Mouse (Mus musculus) hindbrain, postnatal 0 days (tissue): Measurements from ENCODE around the gene Lbx2. TPM values are rescaled to one million over a fixed set of nuclear protein-coding genes. Genes with fewer than 3 reads are reported as not detected.

Experiments
- ATAC-seq: fragments of 200-750 bp; cut with Nextera tagmentation; 2 replicates; pipeline ENCODE4 v1.8.0; 2017; ENCODE audit warnings: mild to moderate bottlenecking, moderate TSS enrichment, moderate library complexity
- DNase-seq: peaks from one replicate; pipeline ENCODE4 v3.0.0-alpha.2; 2015; ENCODE audit warnings: low spot score
- H3K27ac ChIP-seq: fragments of 300-500 bp; sonication (generic); 2 replicates; pipeline ENCODE4 v1.5.1; 2014; ENCODE audit warnings: mild to moderate bottlenecking
- H3K27me3 ChIP-seq: fragments of 300-500 bp; sonication (generic); 2 replicates; pipeline ENCODE4 v1.6.1; 2014; ENCODE audit warnings: low read length, mixed read lengths; ENCODE audit not compliant: insufficient read depth
- H3K36me3 ChIP-seq: fragments of 300-500 bp; sonication (generic); 2 replicates; pipeline ENCODE4 v1.6.1; 2014; ENCODE audit warnings: low read length, mixed read lengths; ENCODE audit not compliant: insufficient read depth
- H3K4me1 ChIP-seq: fragments of 300-500 bp; sonication (generic); 2 replicates; pipeline ENCODE4 v1.6.1; 2014; ENCODE audit warnings: antibody characterized with exemption, low read length, mixed read lengths; ENCODE audit not compliant: insufficient read depth
- H3K4me2 ChIP-seq: fragments of 300-500 bp; sonication (generic); 2 replicates; pipeline ENCODE4 v1.6.1; 2014; ENCODE audit warnings: low read depth, mild to moderate bottlenecking, low read length, moderate library complexity, mixed read lengths
- H3K4me3 ChIP-seq: fragments of 300-500 bp; sonication (generic); 2 replicates; pipeline ENCODE4 v1.5.1; 2014; ENCODE audit warnings: low read length
- H3K9ac ChIP-seq: fragments of 300-500 bp; sonication (generic); replicated peaks from 2 replicates; pipeline ENCODE4 v1.6.1; 2014; ENCODE audit warnings: mild to moderate bottlenecking, low read length, moderate library complexity, mixed read lengths
- H3K9me3 ChIP-seq: fragments of 300-500 bp; sonication (generic); 2 replicates; pipeline ENCODE4 v1.6.1; 2016; ENCODE audit warnings: low read length, mixed read lengths
- CTCF ChIP-seq: IDR thresholded peaks from 2 replicates; pipeline ENCODE4 v1.5.1; 2016; ENCODE audit warnings: antibody characterized with exemption, control low read depth, low read depth
- WGBS: fragments of 180-500 bp; shearing (Covaris S2); extraction: QIAGEN DNeasy Blood & Tissue Kit; methylation state at CpG from one replicate; pipeline ENCODE4 v1.1.7; 2014; 5-methylcytosine and 5-hydroxymethylcytosine counted together
- polyA plus RNA-seq: library from polyadenylated mRNA; unstranded; fragments of >200 nt; fragmentation: Nextera tagmentation; extraction: Ambion mirVana; gene quantifications from 2 replicates; pipeline ENCODE4 v1.2.1, GENCODE M21; 2015
- total RNA-seq: library from RNA; depleted of rRNA; stranded (reverse); fragments of >200 nt; gene quantifications from 2 replicates; pipeline ENCODE4 v1.2.3, GENCODE M21; 2014

The Lbx2 gene
- total and polyA plus RNA-seq, 2 experiments from 2014 or later, result not detected

- WGBS, result under 1% methylated on average over 40 of the region's 52 CpGs
- Histone ChIP-seq H3K4me3 (peak overlapping the region; percentile 74), H3K9ac (peak overlapping the region; percentile 80), H3K36me3 (0 out of 2 replicates have a peak, but pooled peaks cover 9% of the 10 kb centered on the region), H3K9me3 (no peaks in the 10 kb centered on the region), H3K4me2 (peak overlapping the region; percentile 98), H3K27ac (peak overlapping the region; percentile 95), H3K27me3 (no peaks in the 10 kb centered on the region), H3K4me1 (peaks cover 22% of the 10 kb centered on the region)
- ATAC-seq (no peak; the same call in 1 of the 2 replicates), DNase-seq (peak; percentile 52)
- TF ChIP-seq CTCF, result no peak
Measured at GRCm38 (mm10) chr6:83121863-83122710, 35.9 kb downstream of the Lbx2 start.

- Histone ChIP-seq H3K27ac (no peak overlapping the region), H3K4me3 (no peak overlapping the region), H3K27me3 (no peaks in the 10 kb centered on the region), H3K4me2 (no peak overlapping the region), H3K4me1 (peaks cover 22% of the 10 kb centered on the region), H3K9ac (no peak overlapping the region), H3K36me3 (0 out of 2 replicates have a peak, but pooled peaks cover 8% of the 10 kb centered on the region), H3K9me3 (no peaks in the 10 kb centered on the region)
- no peak for TF ChIP-seq CTCF
- DNase-seq (no peak), ATAC-seq (no peak)
- WGBS, result 57% methylated on average over 5 of the region's 5 CpGs
Measured at GRCm38 (mm10) chr6:83122961-83123360, 36.8 kb downstream of the Lbx2 start.

DNA sequence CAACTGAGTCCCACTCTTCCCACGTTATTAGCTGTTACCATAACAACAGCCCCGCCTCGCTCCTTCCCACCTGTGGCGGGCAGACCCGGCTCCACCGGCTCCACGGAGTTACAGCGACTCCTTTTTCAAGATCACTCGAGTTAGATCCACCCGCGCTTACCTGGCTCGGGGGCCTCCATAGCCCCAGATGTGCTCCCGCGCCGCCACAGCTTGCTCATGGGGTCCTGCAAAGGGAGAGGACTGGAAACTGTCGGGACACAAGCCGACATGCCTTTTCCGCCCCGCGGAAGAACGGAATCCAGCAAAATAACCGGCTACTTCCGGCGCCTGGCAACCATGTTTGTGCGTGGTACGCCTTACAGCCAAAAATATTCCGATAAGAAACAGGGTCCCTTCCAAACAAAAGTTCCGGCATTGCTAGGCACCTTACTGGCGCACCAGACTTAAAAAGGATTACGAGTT is 38.7 kb downstream of the Lbx2 start:
- WGBS, result under 1% methylated on average over 30 of the region's 30 CpGs
- DNase-seq, result peak; percentile 98

DNA sequence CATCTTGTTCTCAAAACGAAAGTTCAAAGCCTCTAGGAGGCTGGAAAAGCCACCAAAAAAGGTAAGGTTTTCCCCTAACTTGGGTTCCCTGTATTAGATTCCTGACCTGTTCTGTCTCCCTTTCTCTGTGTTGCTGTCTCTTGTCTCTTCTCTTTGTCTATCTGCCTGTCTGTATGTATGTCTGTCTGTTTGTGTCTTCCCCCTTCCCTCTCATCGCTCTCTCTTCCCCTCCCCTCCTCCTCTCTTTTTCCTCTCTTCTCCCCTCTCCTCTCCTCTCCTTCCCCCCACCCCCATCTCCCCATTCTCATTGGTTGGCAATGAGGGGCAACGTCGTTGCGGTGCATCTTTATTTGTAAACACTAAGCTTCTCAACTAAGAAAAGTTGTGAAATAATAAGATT is 39.2 kb downstream of the Lbx2 start, which contains the start of gene Ino80b:
TSS of gene Ino80b (minus strand) at position 101 of the 400 bp plus-strand sequence.
- Histone ChIP-seq H3K4me3 (peak within 1 kb of the TSS; percentile 75), H3K9ac (peak within 1 kb of the TSS; percentile 43), H3K27ac (no peak within 1 kb of the TSS), H3K4me1 (peaks cover 15% of the 10 kb centered on the region), H3K9me3 (no peaks in the 10 kb centered on the region), H3K36me3 (no peaks in the 10 kb centered on the region), H3K4me2 (peak within 1 kb of the TSS; percentile 96), H3K27me3 (no peaks in the 10 kb centered on the region)
- 26% methylated on average over 5 of the region's 5 CpGs for WGBS
- no peak for ATAC-seq
- TF ChIP-seq CTCF, result no peak
- DNase-seq, result no peak

More for the DNA sequence above, 38.7 kb downstream of the Lbx2 start:
- Histone ChIP-seq H3K27ac (no peak overlapping the region), H3K4me3 (peak overlapping the region; percentile 75), H3K27me3 (no peaks in the 10 kb centered on the region), H3K4me2 (peak overlapping the region; percentile 96), H3K4me1 (peaks cover 20% of the 10 kb centered on the region), H3K36me3 (no peaks in the 10 kb centered on the region), H3K9ac (peak overlapping the region; percentile 43), H3K9me3 (no peaks in the 10 kb centered on the region)
- no peak for TF ChIP-seq CTCF
- ATAC-seq, result peak; percentile 17; the same call in 1 of the 2 replicates

GRCm38 (mm10) chr6:83127419-83127818 is 41.3 kb downstream of the Lbx2 start:
- H3K27me3 ChIP-seq, result no peaks in the 10 kb centered on the region
- WGBS, result 96% methylated on average over 5 of the region's 5 CpGs
- DNase-seq, result no peak
- no peak overlapping the region for H3K4me3 ChIP-seq
- H3K9ac ChIP-seq, result no peak overlapping the region
- H3K4me1 ChIP-seq, result peaks cover 7% of the 10 kb centered on the region
- no peak overlapping the region for H3K27ac ChIP-seq
- no peak for ATAC-seq
- 0 out of 2 replicates have a peak, but pooled peaks have one; percentile 6 for TF ChIP-seq CTCF
- H3K4me2 ChIP-seq, result no peak overlapping the region
- H3K9me3 ChIP-seq, result no peaks in the 10 kb centered on the region
- no peaks in the 10 kb centered on the region for H3K36me3 ChIP-seq

- no peak for ATAC-seq
- DNase-seq, result no peak
- Histone ChIP-seq H3K9ac (no peak overlapping the region), H3K4me3 (no peak overlapping the region), H3K4me1 (0 out of 2 replicates have a peak, but pooled peaks cover 6% of the 10 kb centered on the region), H3K27ac (no peak overlapping the region), H3K36me3 (no peaks in the 10 kb centered on the region), H3K27me3 (no peaks in the 10 kb centered on the region), H3K4me2 (no peak overlapping the region), H3K9me3 (no peaks in the 10 kb centered on the region)
- no peak for TF ChIP-seq CTCF
- 69% methylated on average over 6 of the region's 6 CpGs for WGBS
Measured at GRCm38 (mm10) chr6:83131469-83132034, 45.4 kb downstream of the Lbx2 start.
